Mouse (Mus musculus) heart, adult 2 months (tissue): ENCODE data around the gene Slc16a12.

Source experiments
- CTCF ChIP-seq: fragments of 200-600 bp; IDR thresholded peaks from 2 replicates; pipeline ENCODE4 v1.8.1; 2022; ENCODE audit warnings: antibody characterized with exemption, mild to moderate bottlenecking, moderate library complexity
- EP300 ChIP-seq: fragments of 200-500 bp; IDR thresholded peaks from 2 replicates; pipeline ENCODE4 v1.6.1; 2011; ENCODE audit warnings: low read depth, low read length, control low read depth; ENCODE audit not compliant: insufficient read depth
- POLR2A ChIP-seq: fragments of 200-500 bp; IDR thresholded peaks from 2 replicates; pipeline ENCODE4 v1.6.1; 2011; ENCODE audit warnings: mild to moderate bottlenecking, low read depth, low read length, control low read depth; ENCODE audit not compliant: insufficient read depth

- TF ChIP-seq CTCF: no peak
- TF ChIP-seq POLR2A: no peak
- no peak for TF ChIP-seq EP300
These were observed 21.7 kb downstream of the Slc16a12 start for GRCm38 (mm10) chr19:34725418-34725817.
